Mouse (Mus musculus): ENCODE data around the gene Ghrhr.
A peak's percentile ranks its signal among the peaks of the same experiment; 100 is the strongest.

Ghrhr gene

GRCm38 (mm10) chr6:55353711-55354445, 22.2 kb upstream of the Ghrhr start:
- DNase-seq = no peak

GRCm38 (mm10) chr6:55354456-55355117, 21.5 kb upstream of the Ghrhr start:
- DNase-seq = no peak

DNA sequence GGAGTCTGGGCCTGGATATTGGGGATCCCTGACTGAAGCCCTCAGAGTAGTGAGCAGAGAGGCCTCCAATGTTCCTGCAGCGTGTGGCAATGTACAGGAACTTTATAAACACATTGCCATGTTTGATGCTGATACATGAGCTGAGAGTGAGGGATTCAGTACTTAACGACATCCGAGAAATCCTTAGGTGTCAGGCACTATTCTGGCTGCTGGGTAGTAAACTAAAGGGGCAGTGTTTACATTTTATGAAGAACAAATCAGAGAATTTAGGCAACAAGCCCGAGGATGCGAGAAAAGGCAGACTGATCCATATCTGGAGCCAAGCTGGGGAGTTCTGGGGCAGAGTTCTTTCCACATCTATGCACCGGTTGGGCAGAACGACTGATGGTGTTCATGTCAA, 20.5 kb upstream of the Ghrhr start:
- DNase-seq = no peak

GRCm38 (mm10) chr6:55356017-55356703, 19.9 kb upstream of the Ghrhr start:
- DNase-seq = no peak

GRCm38 (mm10) chr6:55356976-55357635, 19.0 kb upstream of the Ghrhr start:
- no peak for DNase-seq

- DNase-seq = no peak
These were observed 18.5 kb upstream of the Ghrhr start for GRCm38 (mm10) chr6:55357636-55358031.

GRCm38 (mm10) chr6:55358731-55359143, 17.4 kb upstream of the Ghrhr start:
- no peak for DNase-seq

- no peak for DNase-seq
These were observed 13.4 kb upstream of the Ghrhr start for GRCm38 (mm10) chr6:55362663-55363062.

DNA sequence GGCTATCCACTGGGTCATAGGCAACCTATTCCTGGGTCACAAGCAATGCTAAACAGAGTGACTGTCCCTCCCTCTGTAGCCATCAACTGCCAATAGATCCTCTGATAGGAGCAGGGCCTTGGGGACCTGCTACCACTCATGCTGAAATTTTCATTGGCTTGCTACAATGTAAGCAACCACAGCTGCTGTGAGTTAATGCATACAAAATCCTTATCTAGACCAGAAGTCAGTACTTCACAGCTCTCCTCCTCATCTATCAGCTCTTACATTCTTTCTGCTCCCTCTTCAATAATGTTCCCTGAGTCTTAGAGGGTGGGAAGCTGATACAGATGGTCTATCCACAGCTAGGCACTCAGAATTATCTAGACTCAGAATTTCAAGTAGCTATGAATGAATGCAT, 9.0 kb upstream of the Ghrhr start:
- no peak for DNase-seq

DNA sequence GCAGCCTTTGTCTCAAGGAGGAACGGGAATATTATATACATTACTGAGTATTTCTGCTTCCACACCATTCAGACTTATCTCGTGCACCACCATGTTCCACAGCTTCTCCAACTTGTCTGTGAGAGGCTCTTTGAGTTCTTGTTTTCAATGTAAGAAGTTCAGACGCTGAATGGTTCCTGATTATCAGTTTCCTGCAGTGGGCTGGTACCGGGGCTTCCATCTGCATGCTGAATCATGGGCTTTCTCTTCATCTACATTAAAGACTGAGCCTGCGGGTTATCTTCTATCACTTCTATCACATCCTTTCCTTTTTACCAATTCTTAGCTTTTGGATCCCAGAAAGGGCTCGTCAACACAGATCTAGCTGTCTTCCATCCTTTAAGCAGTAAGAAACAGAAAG, 5.3 kb upstream of the Ghrhr start:
- DNase-seq = no peak

GRCm38 (mm10) chr6:55376511-55376910, 416 bp downstream of the Ghrhr start:
- no peak for DNase-seq

DNA sequence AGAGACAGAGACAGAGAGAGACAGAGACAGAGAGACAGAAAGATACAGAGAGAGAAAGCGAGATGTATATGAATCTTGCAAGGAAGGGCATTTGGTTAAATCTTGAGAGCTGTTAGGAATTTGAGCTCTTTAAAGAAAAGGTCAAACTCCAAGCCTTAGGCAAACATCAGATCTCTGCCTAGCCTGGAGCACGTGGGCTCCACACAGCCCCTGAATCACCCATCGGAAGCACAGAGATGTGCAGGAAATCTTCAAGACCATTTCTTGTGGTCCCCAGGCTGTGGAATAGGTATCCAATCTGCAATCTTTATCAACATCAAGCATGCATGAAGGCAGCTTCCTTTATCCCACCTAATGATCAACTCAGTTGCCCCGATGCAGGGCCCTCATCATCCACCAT, 1.4 kb downstream of the Ghrhr start:
- no peak for DNase-seq

GRCm38 (mm10) chr6:55379641-55380335, 3.7 kb downstream of the Ghrhr start:
- peak; percentile 45 for DNase-seq

- no peak for DNase-seq
These were observed 5.9 kb downstream of the Ghrhr start for GRCm38 (mm10) chr6:55381966-55382365.

- peak; percentile 57 for DNase-seq
These were observed 7.8 kb downstream of the Ghrhr start for GRCm38 (mm10) chr6:55383897-55384296.

DNA sequence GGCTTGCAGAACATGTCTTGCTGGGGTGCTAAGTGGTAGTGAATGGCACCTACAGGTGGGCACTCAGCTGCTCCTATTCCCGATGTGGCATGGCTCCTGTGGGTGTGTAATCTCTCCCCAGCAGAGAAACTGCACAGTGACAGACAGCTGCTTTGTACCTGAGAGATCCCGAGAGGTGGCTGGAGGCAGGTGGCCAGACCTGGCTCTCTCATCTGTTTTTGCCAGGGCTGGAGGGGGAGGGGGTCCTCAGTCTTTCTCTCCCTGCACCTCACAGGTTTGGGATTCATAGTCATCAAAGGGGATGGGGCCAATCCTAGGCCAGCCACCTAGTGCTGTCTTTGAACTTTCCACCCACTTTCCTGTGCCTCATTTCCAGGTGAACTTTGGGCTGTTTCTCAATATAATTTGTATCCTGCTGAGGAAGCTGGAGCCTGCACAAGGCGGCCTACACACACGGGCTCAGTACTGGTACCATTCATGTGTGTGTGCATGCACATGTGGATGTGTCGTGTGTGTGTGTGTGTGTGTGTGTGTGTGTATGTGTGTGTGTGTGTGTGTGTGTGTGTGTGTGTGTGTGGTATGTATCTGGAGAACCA, 8.4 kb downstream of the Ghrhr start:
- DNase-seq = no peak

DNA sequence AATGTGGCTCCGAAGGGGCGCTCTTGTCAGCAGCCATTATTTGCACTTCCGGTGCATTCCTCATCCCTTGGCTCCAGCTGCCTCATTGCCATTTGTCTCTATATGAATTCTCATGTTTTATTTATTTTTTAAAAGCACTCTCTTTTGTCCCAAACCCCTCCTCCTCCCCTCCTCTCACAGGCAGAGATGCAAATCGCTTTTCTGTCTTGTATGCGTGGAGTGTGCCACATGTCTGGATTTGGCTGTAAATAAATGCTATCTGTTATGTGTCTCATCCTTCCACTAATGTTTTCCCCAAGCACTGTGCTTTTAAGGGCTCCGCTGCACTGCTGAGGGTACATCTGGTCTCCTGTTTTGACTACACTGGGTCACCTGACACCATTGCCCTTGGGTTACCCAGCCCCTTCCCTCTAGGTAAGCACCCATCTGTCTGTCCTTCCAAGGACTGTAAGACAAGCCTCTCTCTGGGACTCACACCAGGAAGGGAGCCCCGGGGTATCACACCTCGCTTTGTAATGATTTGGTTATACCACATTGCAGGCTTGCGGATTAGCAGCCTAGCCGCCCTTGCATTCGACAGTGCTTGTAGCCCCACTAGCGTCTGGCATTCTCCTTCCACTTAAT, 12.6 kb downstream of the Ghrhr start:
- DNase-seq = no peak

- DNase-seq = no peak
These were observed 13.2 kb downstream of the Ghrhr start for GRCm38 (mm10) chr6:55389321-55389720.

- no peak for DNase-seq
These were observed 15.7 kb downstream of the Ghrhr start for GRCm38 (mm10) chr6:55391814-55392213.

- peak; percentile 54 for DNase-seq
These were observed 16.4 kb downstream of the Ghrhr start for GRCm38 (mm10) chr6:55392453-55392852.

GRCm38 (mm10) chr6:55394854-55395253, 18.8 kb downstream of the Ghrhr start:
- DNase-seq = no peak

GRCm38 (mm10) chr6:55396176-55396575, 20.1 kb downstream of the Ghrhr start:
- no peak for DNase-seq

All from thymus, postnatal 25 days (tissue).